Mouse (Mus musculus): ENCODE data around the gene Gchfr.

The Gchfr gene

GRCm38 (mm10) chr2:119173991-119174651, 6.5 kb downstream of the Gchfr start, which contains the start of gene Gm14137:
Gene Gm14137, plus strand, starts transcription at chr2:119174509.
- DNase-seq (ENCODE audit: low read depth, low spot score), result no peak

- no peak for DNase-seq (ENCODE audit: low read depth, low spot score)
Measured at GRCm38 (mm10) chr2:119174866-119175265, 7.3 kb downstream of the Gchfr start.

- no peak for DNase-seq (ENCODE audit: low read depth, low spot score)
Measured at GRCm38 (mm10) chr2:119175614-119176013, 8.0 kb downstream of the Gchfr start.

DNA sequence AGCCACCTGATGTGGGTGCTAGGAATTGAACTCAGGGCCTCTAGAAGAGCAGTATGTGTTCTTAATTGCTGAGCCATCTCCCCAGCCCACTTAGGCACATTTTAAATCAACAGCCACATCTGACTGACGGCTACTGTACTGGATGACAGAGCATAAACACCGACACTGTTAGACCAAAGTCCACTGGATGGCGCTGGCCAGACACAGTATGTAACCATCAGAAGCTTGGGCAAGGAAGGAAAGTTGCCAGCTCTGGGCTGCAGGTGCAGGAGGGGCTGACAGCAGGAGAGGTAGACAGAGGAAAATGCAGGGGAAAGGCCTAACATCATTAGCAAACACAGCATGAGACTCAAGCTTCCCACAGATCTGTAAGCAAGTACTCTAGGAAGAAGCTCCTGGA, 9.2 kb downstream of the Gchfr start:
- no peak for DNase-seq (ENCODE audit: low read depth, low spot score)

DNA sequence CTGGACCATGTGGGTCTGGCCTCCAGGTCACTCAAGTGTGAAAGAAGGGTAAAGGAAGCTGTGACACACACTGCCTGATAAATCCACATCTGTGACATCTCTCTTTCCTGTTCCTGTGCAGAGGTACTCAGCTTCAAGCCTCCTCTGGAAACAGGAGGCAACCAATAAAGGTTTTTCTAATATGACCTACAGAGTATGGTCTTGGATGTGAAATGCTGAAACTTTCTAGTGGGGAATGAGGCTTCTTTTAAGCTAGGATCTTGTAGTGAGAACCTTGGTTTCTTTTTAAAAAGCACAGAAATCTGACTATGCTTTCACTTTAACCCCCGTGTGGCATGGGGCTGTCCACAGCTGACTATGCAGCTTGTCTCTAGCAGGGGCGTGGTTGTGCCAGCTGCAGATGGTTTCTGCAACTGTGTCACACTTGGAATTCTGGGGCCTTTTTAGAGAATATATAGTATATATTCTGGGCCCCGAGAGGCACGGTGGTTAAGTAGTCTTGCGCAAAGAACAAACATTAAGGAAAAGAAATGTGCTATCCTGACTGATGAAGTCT, 9.9 kb downstream of the Gchfr start:
- no peak for DNase-seq (ENCODE audit: low read depth, low spot score)

DNA sequence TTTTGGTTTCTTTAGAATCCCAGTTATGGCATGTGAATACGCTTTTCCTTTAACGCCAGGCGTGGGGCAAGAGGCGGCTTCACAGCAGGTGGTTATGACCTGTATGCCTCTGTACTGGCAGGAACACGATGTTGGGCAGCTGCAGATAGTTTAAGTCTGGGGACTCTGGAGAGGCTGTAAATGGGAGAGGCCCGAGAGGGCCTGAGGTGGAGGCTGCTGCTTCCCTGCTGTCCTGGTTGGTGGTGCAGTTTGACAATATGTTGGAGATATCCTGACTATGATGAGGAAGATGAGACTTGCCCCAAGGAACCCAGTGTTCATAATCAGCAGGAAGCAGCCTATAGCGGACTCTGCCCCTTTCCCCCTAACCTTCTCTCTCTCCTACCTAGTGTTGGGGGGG, 15.3 kb downstream of the Gchfr start:
- DNase-seq (ENCODE audit: low read depth, low spot score), result no peak

- peak; percentile 77 for DNase-seq (ENCODE audit: low read depth, low spot score)
Measured at GRCm38 (mm10) chr2:119189029-119189710, 21.6 kb downstream of the Gchfr start.

DNA sequence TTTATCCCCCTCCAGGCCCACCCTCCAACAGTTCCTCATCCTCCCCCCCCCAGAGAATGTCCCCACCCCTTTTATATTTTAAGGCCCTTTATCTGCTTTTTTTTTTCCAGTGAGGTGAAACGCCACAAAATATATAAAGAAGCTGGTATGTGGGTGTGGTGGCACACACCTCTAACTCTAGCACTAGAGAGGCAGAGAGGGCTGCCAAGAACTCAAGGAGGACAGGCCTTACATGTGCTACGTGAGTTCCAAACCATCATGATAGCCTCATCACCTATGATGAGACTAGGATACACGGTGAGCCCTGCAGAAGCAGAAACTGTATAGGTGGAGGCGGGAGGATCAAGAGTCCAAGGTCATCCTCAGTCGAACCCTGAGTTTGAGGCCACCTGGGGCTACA, 23.4 kb downstream of the Gchfr start:
- no peak for DNase-seq (ENCODE audit: low read depth, low spot score)

DNA sequence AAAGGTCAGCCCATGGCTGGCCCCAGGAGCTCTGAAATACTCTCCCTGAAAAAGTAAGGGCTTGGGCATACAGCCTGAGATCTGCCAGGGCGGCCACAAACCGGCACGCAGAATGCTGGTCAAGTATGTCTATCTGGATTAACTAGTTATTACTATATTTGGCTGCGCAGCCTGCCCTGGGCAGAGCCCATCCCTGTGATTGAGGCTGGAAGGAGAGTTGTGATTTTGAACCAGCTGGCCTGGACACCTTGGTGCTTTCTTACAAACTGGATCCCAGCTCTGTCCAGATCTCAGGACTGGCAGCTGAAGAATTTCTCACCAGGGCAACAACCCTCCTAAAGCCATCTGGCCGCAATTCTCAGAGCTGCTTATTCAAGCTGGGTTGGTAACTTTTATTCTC, 26.6 kb downstream of the Gchfr start:
- DNase-seq (ENCODE audit: low read depth, low spot score), result peak; percentile 72

DNA sequence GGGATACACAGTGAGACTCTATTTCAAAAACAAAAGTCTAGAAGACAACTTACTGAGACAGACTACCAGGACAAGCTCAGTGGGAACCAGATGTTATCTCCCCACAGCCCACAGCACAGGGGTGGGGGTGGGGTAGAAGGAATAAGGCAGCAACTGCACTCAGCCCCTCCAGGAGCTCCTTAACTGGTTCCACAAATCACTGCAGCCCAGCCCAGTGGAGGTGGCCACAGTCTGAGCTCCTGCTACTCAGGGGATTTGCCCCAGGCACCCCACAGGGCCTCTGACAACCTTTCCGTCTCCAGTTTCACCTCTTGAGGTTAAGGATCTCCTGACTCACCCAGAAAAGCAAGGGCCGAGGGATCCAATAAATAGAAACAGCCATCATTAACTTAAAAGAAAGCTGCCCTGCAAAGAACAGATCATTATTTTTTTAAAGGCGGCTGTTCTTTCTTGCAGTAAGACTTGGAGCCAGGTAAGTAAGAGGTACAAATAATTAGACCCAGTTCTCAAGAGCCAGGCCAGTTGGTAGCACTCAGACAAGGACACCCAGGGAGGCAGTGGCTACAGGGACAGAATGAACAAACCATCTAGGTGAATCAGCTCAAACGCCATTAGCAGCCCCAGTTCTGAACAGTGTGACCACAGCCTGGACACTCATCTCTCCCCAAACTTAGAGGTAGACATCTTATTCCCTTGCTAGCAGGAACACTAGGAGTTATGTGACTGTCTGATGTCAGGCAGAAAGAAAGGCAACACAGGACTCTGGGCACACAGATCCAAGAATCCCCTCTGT, 28.9 kb downstream of the Gchfr start:
- no peak for DNase-seq (ENCODE audit: low read depth, low spot score)

GRCm38 (mm10) chr2:119197493-119197892, 29.9 kb downstream of the Gchfr start:
- no peak for DNase-seq (ENCODE audit: low read depth, low spot score)

DNA sequence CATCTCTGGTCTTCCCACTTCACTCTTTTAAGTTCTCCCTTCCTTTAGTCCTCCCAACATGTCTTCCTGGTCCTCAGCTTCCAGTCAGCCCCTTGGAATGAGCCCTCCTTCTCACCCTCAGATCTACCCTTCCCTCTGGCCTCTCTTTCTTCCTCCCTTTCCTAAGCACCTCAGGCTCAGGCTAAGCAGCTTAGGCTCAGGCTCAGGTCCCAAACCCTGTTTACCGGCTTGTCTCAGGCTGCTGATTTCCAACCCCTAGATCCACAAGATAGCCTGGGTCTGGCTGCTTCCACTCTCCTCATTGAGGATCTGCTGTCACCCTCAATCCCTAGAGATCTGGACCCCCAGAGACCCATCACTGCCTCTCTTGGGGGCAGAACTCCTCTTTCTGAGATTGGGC, 30.5 kb downstream of the Gchfr start:
- DNase-seq (ENCODE audit: low read depth, low spot score), result no peak

DNA sequence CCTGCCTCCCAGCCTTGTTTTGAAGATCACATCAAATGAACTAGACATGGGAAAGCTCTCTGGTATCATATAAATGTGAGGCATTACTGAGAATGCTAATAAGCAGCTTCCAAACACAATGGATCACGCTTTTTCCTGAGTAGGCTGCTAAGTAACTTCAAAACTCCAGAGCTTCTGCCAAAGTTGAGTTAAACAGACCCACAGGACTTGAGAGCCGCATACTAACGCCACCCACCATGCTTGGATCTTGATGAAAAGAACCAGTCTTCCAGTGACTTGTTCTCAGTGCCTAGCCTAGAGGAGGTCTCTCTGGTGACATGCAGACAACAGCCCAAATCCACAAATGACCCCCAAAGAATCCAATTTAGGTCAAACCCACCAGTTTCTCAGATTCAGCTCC, 31.4 kb downstream of the Gchfr start:
- DNase-seq (ENCODE audit: low read depth, low spot score), result no peak

- DNase-seq (ENCODE audit: low read depth, low spot score), result peak; percentile 27
Measured at GRCm38 (mm10) chr2:119202914-119203453, 35.4 kb downstream of the Gchfr start.

DNA sequence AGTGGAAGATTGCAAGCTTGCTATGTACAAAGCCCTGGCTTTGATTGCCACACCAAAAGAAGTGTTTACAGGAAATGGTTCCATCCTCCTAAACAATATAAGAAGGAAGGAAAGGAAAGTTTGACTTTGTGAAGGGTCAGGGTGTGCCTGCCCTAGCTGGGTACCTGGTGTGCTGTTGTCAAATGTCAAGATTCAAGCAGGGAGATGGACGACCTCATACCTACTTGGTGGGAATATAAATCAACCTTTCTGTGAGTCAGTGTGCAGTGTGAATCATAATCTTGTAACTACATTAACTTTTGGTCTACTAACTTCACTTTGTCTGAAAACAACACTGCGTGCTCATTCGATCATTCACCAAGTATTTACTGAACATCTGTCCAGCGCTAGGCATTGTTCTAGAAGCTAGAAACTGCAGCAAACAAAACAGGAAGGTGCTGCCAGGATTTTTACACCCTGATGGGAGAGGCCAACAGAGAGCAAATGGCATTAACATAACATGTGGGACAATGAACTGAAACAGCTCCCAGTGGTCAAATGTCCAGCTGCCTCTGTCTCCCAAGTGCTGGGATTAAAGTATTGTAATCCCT, 36.4 kb downstream of the Gchfr start:
- no peak for DNase-seq (ENCODE audit: low read depth, low spot score)

- no peak for DNase-seq (ENCODE audit: low read depth, low spot score)
Measured at GRCm38 (mm10) chr2:119207961-119208343, 40.4 kb downstream of the Gchfr start.

DNA sequence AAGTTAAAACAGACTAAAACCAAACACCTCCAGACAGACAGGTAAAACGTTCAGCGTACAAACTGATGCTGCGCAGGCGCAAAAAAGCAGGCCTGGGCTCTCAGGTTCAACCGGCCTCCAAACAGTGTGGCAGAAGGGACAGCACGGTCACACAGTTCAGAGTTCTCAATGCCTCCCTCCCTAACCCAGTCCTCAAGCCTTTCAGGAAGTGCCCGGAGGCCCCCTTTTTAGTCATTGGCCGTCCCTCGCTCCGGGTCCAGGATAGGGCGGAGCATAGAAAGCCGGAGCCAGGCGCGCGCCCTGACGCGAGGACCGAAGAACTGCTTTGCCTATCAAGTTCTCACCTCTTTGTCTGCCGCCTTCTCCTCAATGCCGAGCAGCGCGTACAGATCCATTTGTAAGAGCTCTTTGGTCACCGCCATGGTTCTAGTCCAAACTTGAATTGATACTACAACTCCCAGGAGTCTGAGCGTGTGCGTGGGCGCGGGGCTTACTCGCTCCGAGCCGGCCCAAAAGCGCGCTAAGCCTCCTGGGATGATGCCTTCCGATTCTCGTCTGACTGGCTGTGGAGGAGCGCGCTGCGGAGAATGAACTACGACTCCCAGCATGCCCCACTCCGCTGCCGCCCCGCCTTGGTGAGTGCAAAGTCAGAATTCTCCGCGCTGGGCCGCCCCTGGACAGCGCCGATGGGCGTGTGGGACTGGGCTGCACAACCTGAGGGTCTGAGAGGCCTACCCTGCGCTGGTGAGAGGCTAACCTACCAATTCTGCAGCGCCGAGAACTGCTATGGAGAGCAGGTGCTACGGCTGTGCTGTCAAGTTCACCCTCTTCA, 41.0 kb downstream of the Gchfr start, which contains the start of the genes Zfyve19 and Dnajc17:
Zfyve19 (plus strand) TSS at position 274 of the 832 bp plus-strand sequence.
Dnajc17 (minus strand) TSS at position 452 of the 832 bp plus-strand sequence.
- DNase-seq (ENCODE audit: low read depth, low spot score), result peak; percentile 88

DNA sequence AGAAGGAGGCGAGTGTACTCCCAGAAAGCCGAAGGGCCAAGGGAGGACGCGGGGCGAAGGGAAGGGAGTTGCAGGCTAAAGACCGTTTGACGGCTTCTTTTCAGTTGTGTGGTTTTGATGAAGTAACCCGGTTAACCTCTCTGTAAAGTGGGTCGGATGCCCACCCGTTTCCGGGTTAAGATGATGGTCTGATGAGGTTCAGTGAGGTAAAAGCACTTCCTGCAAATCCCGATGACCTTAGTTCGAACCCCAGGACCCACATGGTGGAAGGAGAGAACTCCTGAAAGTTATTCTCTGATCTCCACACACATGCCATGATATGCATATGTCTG, 41.6 kb downstream of the Gchfr start:
- no peak for DNase-seq (ENCODE audit: low read depth, low spot score)
